Mouse (Mus musculus): ENCODE data around the gene Rasgrp3.

DNA sequence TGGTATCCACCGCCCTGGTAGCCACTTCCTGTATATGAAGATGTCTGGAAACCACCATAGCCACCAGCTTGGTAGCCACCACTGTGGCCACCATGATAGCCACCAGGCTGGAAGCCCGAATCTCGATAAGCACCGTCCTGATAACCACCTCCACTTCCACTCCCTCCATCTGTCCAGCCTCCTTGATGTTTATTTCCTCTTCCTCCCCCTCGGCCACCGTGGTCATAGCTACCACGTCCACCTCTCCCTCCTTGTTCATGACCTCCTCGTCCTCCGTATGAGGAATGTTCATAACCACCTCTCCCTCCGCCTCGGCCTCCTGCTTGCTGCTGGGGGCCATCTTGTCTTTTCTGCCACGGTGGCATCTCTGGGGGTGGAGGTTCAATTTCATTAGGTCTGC, 102.7 kb downstream of the Rasgrp3 start:
- TF ChIP-seq CTCF (IDR thresholded peaks at IDR 0.05; ENCODE audit: borderline replicate concordance, insufficient read depth, low read depth, low read length): no peak
- TF ChIP-seq POLR2A (IDR thresholded peaks at IDR 0.05; ENCODE audit: borderline replicate concordance, insufficient read depth, low read length): no peak
